Mouse (Mus musculus) forebrain, postnatal 0 days (tissue): ENCODE data around the gene Prim2. TPM values are rescaled to one million over a fixed set of nuclear protein-coding genes. Genes with fewer than 3 reads are reported as not detected.

Experiments used
- ATAC-seq: fragments of 200-750 bp; cut with Nextera tagmentation; 2 replicates; pipeline ENCODE4 v1.8.0; 2017; ENCODE audit warnings: mild to moderate bottlenecking, moderate library complexity
- DNase-seq: peaks from one replicate; pipeline ENCODE4 v3.0.0-alpha.2; 2015
- H3K27ac ChIP-seq: fragments of 300-500 bp; sonication (generic); 2 replicates; pipeline ENCODE4 v1.5.1; 2014; ENCODE audit warnings: low read depth, mild to moderate bottlenecking, antibody characterized with exemption, low read length, moderate library complexity, mixed read lengths
- H3K27me3 ChIP-seq: fragments of 300-500 bp; sonication (generic); 2 replicates; pipeline ENCODE4 v1.6.1; 2014; ENCODE audit warnings: mild to moderate bottlenecking, low read length, mixed read lengths; ENCODE audit not compliant: insufficient read depth
- H3K36me3 ChIP-seq: fragments of 300-500 bp; sonication (generic); 2 replicates; pipeline ENCODE4 v1.6.1; 2014; ENCODE audit warnings: mild to moderate bottlenecking, moderate library complexity; ENCODE audit not compliant: insufficient read depth
- H3K4me1 ChIP-seq: fragments of 300-500 bp; sonication (generic); 2 replicates; pipeline ENCODE4 v1.6.1; 2014; ENCODE audit warnings: antibody characterized with exemption; ENCODE audit not compliant: insufficient read depth
- H3K4me2 ChIP-seq: fragments of 300-500 bp; sonication (generic); 2 replicates; pipeline ENCODE4 v1.6.1; 2014; ENCODE audit warnings: low read depth, mild to moderate bottlenecking, moderate library complexity
- H3K4me3 ChIP-seq: fragments of 300-500 bp; sonication (generic); 2 replicates; pipeline ENCODE4 v1.5.1; 2014; ENCODE audit warnings: low read depth, low read length, mixed read lengths
- H3K9ac ChIP-seq: fragments of 300-500 bp; sonication (generic); 2 replicates; pipeline ENCODE4 v1.6.1; 2014; ENCODE audit warnings: mild to moderate bottlenecking
- H3K9me3 ChIP-seq: fragments of 300-500 bp; sonication (generic); 2 replicates; pipeline ENCODE4 v1.6.1; 2016; ENCODE audit warnings: low read length
- CTCF ChIP-seq: sonication (generic); IDR thresholded peaks from 2 replicates; pipeline ENCODE4 v1.5.1; 2016; ENCODE audit warnings: antibody characterized with exemption, control low read depth, low read depth
- WGBS: fragments of 180-500 bp; shearing (Covaris S2); extraction: QIAGEN DNeasy Blood & Tissue Kit; methylation state at CpG from one replicate; pipeline ENCODE4 v1.1.7; 2014; 5-methylcytosine and 5-hydroxymethylcytosine counted together
- polyA plus RNA-seq: library from polyadenylated mRNA; unstranded; fragments of >200 nt; fragmentation: Nextera tagmentation; extraction: Ambion mirVana; gene quantifications from 2 replicates; pipeline ENCODE4 v1.2.1, GENCODE M21; 2015
- total RNA-seq: library from RNA; depleted of rRNA; stranded (reverse); fragments of >200 nt; gene quantifications from 2 replicates; pipeline ENCODE4 v1.2.3, GENCODE M21; 2014

The Prim2 gene
- total and polyA plus RNA-seq, 2 experiments from 2014 or later, result 18.3 to 26.9 TPM

- H3K4me1 ChIP-seq, result no peaks in the 10 kb centered on the region
- DNase-seq (no peak), ATAC-seq (no peak)
- TF ChIP-seq CTCF, result no peak
- H3K4me3 ChIP-seq, result no peak overlapping the region
- H3K27ac ChIP-seq, result no peak overlapping the region
- H3K4me2 ChIP-seq, result no peak overlapping the region
- H3K9me3 ChIP-seq, result no peaks in the 10 kb centered on the region
- no peak overlapping the region for H3K9ac ChIP-seq
- no peaks in the 10 kb centered on the region for H3K27me3 ChIP-seq
- no peaks in the 10 kb centered on the region for H3K36me3 ChIP-seq
Measured at GRCm38 (mm10) chr1:33584590-33584978, 85.0 kb downstream of the Prim2 start.

DNA sequence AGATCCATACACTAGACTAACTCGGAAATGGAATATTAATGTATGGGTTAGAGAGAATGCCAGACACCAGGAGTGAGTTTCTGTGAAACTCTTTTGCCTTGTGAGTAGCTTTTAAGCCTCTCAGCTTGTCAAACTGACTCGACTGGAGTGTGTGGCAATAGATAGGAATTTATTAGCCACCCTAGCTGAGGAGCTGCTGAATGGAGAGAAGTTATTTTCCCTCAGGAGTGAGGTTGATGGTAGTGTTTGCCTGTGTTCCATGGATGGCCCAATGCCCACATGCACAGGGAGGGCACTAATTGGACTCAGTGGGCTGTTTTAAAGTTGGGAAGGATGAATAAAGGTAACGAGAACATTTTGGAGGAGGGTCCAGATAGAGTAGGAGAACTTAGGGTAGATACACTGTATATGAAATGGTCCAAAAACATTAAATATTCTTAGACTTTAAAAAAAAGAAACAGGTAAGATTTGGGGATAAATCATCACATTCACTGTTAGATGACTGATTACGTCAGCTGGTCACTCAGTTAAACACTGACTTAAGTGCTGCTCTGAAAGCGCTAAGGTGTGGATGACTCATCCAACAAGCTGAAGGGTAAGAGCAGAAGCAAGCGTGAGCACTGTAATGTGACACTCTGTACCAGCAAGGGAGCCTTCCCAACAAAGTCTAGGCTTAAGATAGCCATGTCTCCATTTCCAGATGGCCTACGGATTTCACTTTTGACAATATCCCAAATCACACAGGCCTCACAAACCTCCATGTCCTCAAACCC, 85.6 kb downstream of the Prim2 start:
- H3K9me3 ChIP-seq, result no peaks in the 10 kb centered on the region
- H3K4me2 ChIP-seq, result no peak overlapping the region
- H3K9ac ChIP-seq, result no peak overlapping the region
- no peak for TF ChIP-seq CTCF
- 81% methylated on average over 7 of the region's 7 CpGs for WGBS
- no peaks in the 10 kb centered on the region for H3K27me3 ChIP-seq
- no peaks in the 10 kb centered on the region for H3K36me3 ChIP-seq
- DNase-seq, result no peak
- H3K4me1 ChIP-seq, result no peaks in the 10 kb centered on the region
- ATAC-seq, result no peak
- H3K4me3 ChIP-seq, result no peak overlapping the region
- no peak overlapping the region for H3K27ac ChIP-seq

DNA sequence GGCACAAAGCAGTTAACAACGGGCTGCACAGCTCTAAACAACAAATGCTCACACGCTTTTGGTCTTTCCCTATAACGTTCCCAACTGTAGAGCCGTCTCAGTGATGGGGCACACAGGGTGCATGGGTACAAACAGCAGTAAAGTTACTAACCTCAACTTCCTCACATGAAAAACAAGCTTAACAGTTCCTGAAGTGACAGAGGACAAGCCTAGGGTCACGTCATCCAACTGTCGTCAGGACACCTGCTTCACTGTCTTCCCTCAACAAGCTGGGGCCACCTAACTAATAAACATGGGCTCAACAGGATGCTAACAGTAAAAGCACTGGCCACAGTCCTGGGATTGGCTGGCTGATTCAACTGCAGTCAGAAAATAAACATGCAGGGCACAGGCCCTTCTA, 91.0 kb downstream of the Prim2 start:
- no peak overlapping the region for H3K4me2 ChIP-seq
- H3K9me3 ChIP-seq, result no peaks in the 10 kb centered on the region
- no peaks in the 10 kb centered on the region for H3K27me3 ChIP-seq
- no peaks in the 10 kb centered on the region for H3K4me1 ChIP-seq
- no peak for ATAC-seq
- DNase-seq, result no peak
- H3K36me3 ChIP-seq, result no peaks in the 10 kb centered on the region
- WGBS, result 75% methylated on average over 6 of the region's 6 CpGs
- no peak overlapping the region for H3K27ac ChIP-seq
- H3K4me3 ChIP-seq, result no peak overlapping the region
- TF ChIP-seq CTCF, result no peak
- H3K9ac ChIP-seq, result no peak overlapping the region

DNA sequence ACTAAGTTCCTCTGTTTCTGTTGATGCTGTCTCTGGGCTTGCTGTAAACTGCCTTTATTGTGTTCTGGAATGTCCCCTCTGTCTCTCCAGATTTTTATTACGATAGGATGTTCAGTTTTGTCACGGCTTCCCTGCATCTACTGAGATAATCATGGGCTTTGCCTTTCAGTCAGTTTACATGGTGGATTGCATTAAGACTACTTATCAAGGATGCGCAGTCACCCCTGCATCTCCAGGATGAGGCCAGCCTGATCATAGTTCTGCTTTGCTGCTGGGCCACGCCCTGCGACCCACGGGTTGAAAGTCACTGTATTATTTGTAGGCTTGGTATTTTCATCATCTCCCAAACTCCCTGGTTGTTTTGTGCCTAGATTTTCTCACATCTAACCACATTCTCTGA, 95.1 kb downstream of the Prim2 start:
- H3K4me1 ChIP-seq, result no peaks in the 10 kb centered on the region
- WGBS, result 96% methylated on average over 6 of the region's 6 CpGs
- no peak overlapping the region for H3K9ac ChIP-seq
- no peak overlapping the region for H3K4me3 ChIP-seq
- H3K27ac ChIP-seq, result no peak overlapping the region
- H3K4me2 ChIP-seq, result no peak overlapping the region
- ATAC-seq (no peak), DNase-seq (no peak)
- H3K27me3 ChIP-seq, result no peaks in the 10 kb centered on the region
- TF ChIP-seq CTCF, result no peak
- H3K36me3 ChIP-seq, result no peaks in the 10 kb centered on the region
- no peaks in the 10 kb centered on the region for H3K9me3 ChIP-seq

DNA sequence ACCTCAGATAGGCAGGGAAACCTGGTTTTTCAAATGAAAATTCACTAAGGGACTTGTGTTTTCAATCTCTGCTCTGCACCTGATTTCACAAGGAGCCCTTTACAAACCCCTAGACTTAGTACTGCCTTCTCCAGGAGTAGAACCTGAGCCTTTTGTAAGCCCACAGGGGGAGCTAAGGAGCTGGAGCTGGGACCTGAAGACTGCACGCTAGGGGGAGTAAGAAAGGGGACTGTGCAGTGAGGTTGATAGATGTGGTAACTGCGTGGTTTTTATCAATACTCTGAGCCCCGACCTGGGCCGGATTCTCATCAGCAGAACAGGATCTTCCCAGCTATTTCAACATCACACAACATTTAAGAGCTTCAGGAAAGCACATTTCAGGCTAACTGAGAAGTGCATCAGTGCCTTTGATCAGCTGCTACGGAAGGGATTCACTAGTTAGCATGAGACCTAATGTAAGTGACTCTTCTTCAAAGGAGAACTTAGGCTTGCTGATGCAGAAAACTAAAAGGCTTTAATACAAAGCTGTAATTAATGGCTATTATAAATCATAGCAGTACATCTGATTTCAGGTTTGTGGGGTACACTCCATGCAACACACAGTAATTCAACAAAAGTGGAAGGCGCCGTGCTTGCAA, 103.7 kb downstream of the Prim2 start:
- Histone ChIP-seq H3K36me3 (no peaks in the 10 kb centered on the region), H3K9ac (no peak overlapping the region), H3K4me1 (no peaks in the 10 kb centered on the region), H3K4me3 (no peak overlapping the region), H3K4me2 (no peak overlapping the region), H3K27ac (no peak overlapping the region), H3K27me3 (no peaks in the 10 kb centered on the region), H3K9me3 (no peaks in the 10 kb centered on the region)
- 55% methylated on average over 7 of the region's 7 CpGs for WGBS
- no peak for DNase-seq
- no peak for ATAC-seq
- peak; percentile 43; the same call in 1 of the 2 replicates for TF ChIP-seq CTCF

DNA sequence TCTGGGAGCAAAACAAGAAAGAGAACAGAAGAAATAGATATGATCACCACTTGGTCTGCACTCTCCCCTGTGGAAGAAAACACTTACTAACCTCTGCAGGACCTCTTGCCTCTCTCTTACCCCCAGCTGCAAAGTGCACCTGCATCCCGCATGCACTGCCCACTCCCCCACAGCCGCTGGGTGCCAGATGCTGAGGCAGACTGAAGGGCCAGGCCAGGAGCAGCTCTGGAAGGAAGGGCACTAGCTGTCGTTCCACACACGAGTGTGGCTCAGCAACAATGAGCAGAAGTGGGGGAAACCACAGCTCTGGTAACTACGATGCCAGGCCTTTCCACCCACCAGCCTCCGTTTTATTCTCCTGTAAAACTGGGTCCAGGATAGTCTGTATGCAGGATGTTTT, 105.6 kb downstream of the Prim2 start:
- no peak for TF ChIP-seq CTCF
- Histone ChIP-seq H3K4me3 (no peak overlapping the region), H3K27ac (no peak overlapping the region), H3K27me3 (no peaks in the 10 kb centered on the region), H3K4me2 (no peak overlapping the region), H3K36me3 (no peaks in the 10 kb centered on the region), H3K9me3 (no peaks in the 10 kb centered on the region), H3K9ac (no peak overlapping the region), H3K4me1 (no peaks in the 10 kb centered on the region)
- DNase-seq, result no peak
- 81% methylated on average over 6 of the region's 6 CpGs for WGBS
- ATAC-seq, result no peak

DNA sequence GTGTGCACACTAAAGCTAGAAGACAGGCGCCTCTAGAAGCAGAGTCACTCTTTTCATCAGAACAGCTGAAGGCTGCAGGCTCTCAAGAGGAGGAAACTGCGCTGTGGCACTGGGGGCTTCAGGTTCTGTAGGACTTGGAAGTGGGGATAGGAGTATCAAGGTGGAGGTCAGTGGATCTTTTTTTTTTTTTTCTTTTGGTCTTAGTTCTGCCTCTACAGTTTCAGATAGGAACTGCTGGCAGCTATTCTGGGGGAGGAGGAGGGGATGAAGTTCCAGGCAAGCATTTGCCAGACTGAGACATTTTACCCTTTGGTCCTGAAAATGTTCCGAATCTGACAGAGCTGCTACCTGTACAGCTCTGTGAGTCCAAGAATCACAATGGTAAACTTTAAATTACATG, 106.0 kb downstream of the Prim2 start:
- no peak for DNase-seq
- WGBS, result 87% methylated on average over 3 of the region's 3 CpGs
- no peak for TF ChIP-seq CTCF
- H3K4me3 ChIP-seq, result no peak overlapping the region
- H3K9me3 ChIP-seq, result no peaks in the 10 kb centered on the region
- no peaks in the 10 kb centered on the region for H3K4me1 ChIP-seq
- H3K27ac ChIP-seq, result no peak overlapping the region
- no peaks in the 10 kb centered on the region for H3K27me3 ChIP-seq
- no peak for ATAC-seq
- H3K36me3 ChIP-seq, result no peaks in the 10 kb centered on the region
- no peak overlapping the region for H3K4me2 ChIP-seq
- H3K9ac ChIP-seq, result no peak overlapping the region
